ENCODE assay signal across 18 mouse cellular contexts in genomic region chr4:116421170-116421569, GRCm38 (mm10). TPM values are rescaled to one million over a fixed set of nuclear protein-coding genes. Genes with fewer than 3 reads are reported as not detected.
DNase-seq lines count a peak whose midpoint lies in the region; ATAC-seq and TF ChIP-seq lines count a peak whose summit lies in the region.
"Had no signal": no experiment of that assay in that cellular context is flagged by ENCODE, and none has a peak within 500 bp of the region (broad histone marks: within the 10 kb centered on the region; RNA-seq: fewer than 3 reads in every experiment).

No protein-coding gene starts in this region.

- H3K79me2 ChIP-seq in heart, adult 2 months (replicated peaks; ENCODE audit: control insufficient read depth, insufficient read depth, low read length): no peaks in the 10 kb centered on the region

- WGBS in heart, embryonic 15.5 days: 52% methylated on average over 3 of the region's 3 CpGs
- 57% methylated on average over 3 of the region's 3 CpGs for WGBS in heart, adult 2 months

- no peak overlapping the region for H3K4me3 ChIP-seq in heart, embryonic 15.5 days
- no peak overlapping the region for H3K4me3 ChIP-seq in heart, adult 2 months
- H3K4me3 ChIP-seq: embryonic facial prominence, embryonic 12.5 days; forebrain, embryonic 12.5 days; hindbrain, embryonic 15.5 days had no signal

- H3K4me2 ChIP-seq in heart, embryonic 15.5 days: no peak overlapping the region
- H3K4me2 ChIP-seq: embryonic facial prominence, embryonic 12.5 days; forebrain, embryonic 12.5 days; heart, embryonic 11.5 days; hindbrain, embryonic 15.5 days had no signal

- no peak overlapping the region for H3K9ac ChIP-seq in heart, embryonic 15.5 days
- H3K9ac ChIP-seq in heart, adult 2 months (ENCODE audit: low read depth, low read length): no peak overlapping the region
- H3K9ac ChIP-seq: embryonic facial prominence, embryonic 12.5 days; forebrain, embryonic 12.5 days; hindbrain, embryonic 15.5 days had no signal

- no peaks in the 10 kb centered on the region for H3K9me3 ChIP-seq in heart, embryonic 15.5 days (replicated peaks)
- H3K9me3 ChIP-seq: embryonic facial prominence, embryonic 12.5 days; forebrain, embryonic 12.5 days; G1E; hindbrain, embryonic 15.5 days had no signal

- peak overlapping the region; percentile 58 for H3K27ac ChIP-seq in heart, embryonic 15.5 days
- no peak overlapping the region for H3K27ac ChIP-seq in heart, adult 2 months
- H3K27ac ChIP-seq: embryonic facial prominence, embryonic 12.5 days; forebrain, embryonic 12.5 days; hindbrain, embryonic 15.5 days had no signal

- H3K4me1 ChIP-seq in heart, embryonic 15.5 days (replicated peaks): peaks cover 9% of the 10 kb centered on the region; the same call in 1 of the 2 replicates
- peaks cover 2% of the 10 kb centered on the region; the same call in 1 of the 2 replicates for H3K4me1 ChIP-seq in heart, adult 2 months (ENCODE audit: control insufficient read depth, insufficient read depth, low read length)
- H3K4me1 ChIP-seq: embryonic facial prominence, embryonic 12.5 days; forebrain, embryonic 12.5 days; hindbrain, embryonic 15.5 days had no signal

- no peak for TF ChIP-seq CTCF in heart, adult 2 months (IDR thresholded peaks at IDR 0.05)

- no peaks in the 10 kb centered on the region for H3K27me3 ChIP-seq in heart, embryonic 15.5 days
- H3K27me3 ChIP-seq in heart, adult 2 months (ENCODE audit: control insufficient read depth, insufficient read depth, low read length): no peaks in the 10 kb centered on the region
- H3K27me3 ChIP-seq: embryonic facial prominence, embryonic 12.5 days; forebrain, embryonic 12.5 days; hindbrain, embryonic 15.5 days had no signal

- no peaks in the 10 kb centered on the region; the same call in 1 of the 2 replicates for H3K36me3 ChIP-seq in heart, embryonic 15.5 days
- no peaks in the 10 kb centered on the region for H3K36me3 ChIP-seq in heart, adult 2 months (ENCODE audit: control insufficient read depth, insufficient read depth, low read length)
- H3K36me3 ChIP-seq: embryonic facial prominence, embryonic 12.5 days; hindbrain, embryonic 15.5 days had no signal

- TF ChIP-seq POLR2A in heart, adult 2 months (IDR thresholded peaks at IDR 0.05; ENCODE audit: insufficient read depth, low read depth, low read length): no peak

- DNase-seq in adrenal gland, adult 2 months: peak; percentile 18
- no peak for DNase-seq in adrenal gland, adult 8-10 months
- no peak for DNase-seq in heart, adult 18-20 months
- peak; percentile 63 for DNase-seq in heart, postnatal 4 days
- no peak for DNase-seq in heart, adult 2 months
- DNase-seq in frontal cortex, postnatal 36 days (ENCODE audit: low spot score in 2 of 2): no peak
- DNase-seq: B cell, adult 2 months; cerebellum, adult 2 months; gastrocnemius, postnatal 14 days; kidney, adult 8-10 months had no signal

- TF ChIP-seq EP300 in heart, adult 2 months (IDR thresholded peaks at IDR 0.05; ENCODE audit: insufficient read depth, low read depth, low read length): no peak

- 0 out of 2 replicates have a peak, but pooled peaks have one; percentile 14 for ATAC-seq in heart, embryonic 15.5 days (replicated peaks; ENCODE audit: insufficient number of reproducible peaks, insufficient read depth, low FRiP score, low read depth)
- ATAC-seq: CD4-positive, CD25-positive, alpha-beta regulatory T cell, adult 4 months; forebrain, embryonic 16.5 days had no signal

- intact Hi-C loops in heart, adult 2 months (cut with DNase I): no loop called here

RNA-seq across cellular contexts. Expression of gene Mast2, which starts 42.8 kb away (rescaled TPM):
- 10 to 100 TPM; 39.5 to 45.9 TPM for total RNA-seq in adrenal gland, adult 2 months (2021)
- 88.7 and 94.1 TPM in 2 replicates for polyA plus RNA-seq in adrenal gland, adult 2 months (2012; rRNA removed)
- 10 to 100 TPM; 34.5 to 54.7 (median 45.6) TPM for total RNA-seq in adrenal gland, adult 8-10 months (2022)
- 16.8 and 20.3 TPM in 2 replicates for polyA plus RNA-seq in heart, embryonic 15.5 days (2015; fragmentation: Nextera tagmentation; extraction: Ambion mirVana)
- 100 to 1,000 TPM; 105 to 111 TPM for total RNA-seq in heart, adult 18-20 months (2021)
- 10 to 100 TPM; 98.2 to 98.4 TPM for total RNA-seq in heart, postnatal 4 days (2021)
- 100 to 1,000 TPM; 108 to 136 TPM for total RNA-seq in heart, adult 2 months (2021)
- polyA plus RNA-seq in heart, adult 2 months (2012; rRNA removed): 144 and 149 TPM in 2 replicates

Comparison
In these comparisons a context has a peak if more than half of its experiments do, and no peak if none do; other contexts are left out.
1. DNase-seq: peak in adrenal gland, adult 2 months (single experiment) and heart, postnatal 4 days (single experiment); none in adrenal gland, adult 8-10 months (single experiment), heart, adult 18-20 months (0 of 2), heart, adult 2 months (0 of 2) and frontal cortex, postnatal 36 days (0 of 2).